Comparison of ENCODE assay signal across 18 mouse cellular contexts in the genomic region with DNA sequence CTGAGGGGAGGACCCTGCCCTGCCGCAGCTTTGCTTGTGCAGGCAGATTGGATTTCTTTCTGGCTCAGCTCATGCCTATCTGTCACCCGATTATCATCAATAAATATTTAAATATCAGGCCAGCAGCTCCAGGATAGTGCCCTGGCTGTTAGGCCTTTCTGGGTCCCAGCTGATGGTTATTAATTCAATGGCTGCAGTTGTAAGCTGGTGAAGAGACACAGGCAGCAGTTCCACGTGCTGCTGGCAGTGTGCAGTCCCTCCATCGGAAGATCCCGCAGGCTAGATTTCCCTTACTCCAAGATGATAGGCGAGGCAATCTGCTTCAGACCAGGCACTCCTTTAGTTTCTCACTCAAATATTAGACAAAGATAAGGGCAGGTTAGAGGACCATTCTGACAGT.
DNase-seq lines count a peak whose midpoint lies in the region; ATAC-seq lines count a peak whose summit lies in the region.
"Had no signal": no experiment of that assay in that cellular context is flagged by ENCODE, and none has a peak within 500 bp of the region (broad histone marks: within the 10 kb centered on the region; RNA-seq: fewer than 3 reads in every experiment).

No protein-coding gene starts in this region.

- no peak for DNase-seq in hindbrain, embryonic 11.5 days (ENCODE audit: low spot score)
- no peak for DNase-seq in neural tube, embryonic 10.5 days (ENCODE audit: extremely low spot score, low spot score)
- DNase-seq in hindbrain, embryonic 14.5 days (ENCODE audit: low spot score): no peak
- DNase-seq in frontal cortex, postnatal 25 days (ENCODE audit: low spot score in 2 of 2): no peak
- DNase-seq in lung, postnatal 14 days: no peak
- DNase-seq: cerebellum, adult 18-20 months; cerebellum, adult 9-11 months; cerebellum, postnatal 36 days; gastrocnemius, postnatal 14 days; heart, adult 2 months had no signal

- no peak overlapping the region for H3K9ac ChIP-seq in hindbrain, embryonic 11.5 days (ENCODE audit: low read depth, low read length)
- H3K9ac ChIP-seq in hindbrain, embryonic 16.5 days (ENCODE audit: low read depth, low read length): no peak overlapping the region
- H3K9ac ChIP-seq in neural tube, embryonic 12.5 days: no peak overlapping the region
- no peak overlapping the region for H3K9ac ChIP-seq in hindbrain, embryonic 14.5 days
- H3K9ac ChIP-seq: embryonic facial prominence, embryonic 13.5 days; forebrain, embryonic 12.5 days; heart, embryonic 15.5 days; hindbrain, embryonic 15.5 days had no signal

- ATAC-seq in hindbrain, embryonic 11.5 days (ENCODE audit: low FRiP score): peak; percentile 45; the same call in 1 of the 2 replicates
- ATAC-seq in hindbrain, embryonic 16.5 days: no peak
- peak; percentile 58 for ATAC-seq in neural tube, embryonic 12.5 days (ENCODE audit: low FRiP score, low read depth)
- no peak for ATAC-seq in hindbrain, embryonic 14.5 days (ENCODE audit: low FRiP score)
- ATAC-seq: forebrain, embryonic 16.5 days had no signal

- H3K4me2 ChIP-seq in hindbrain, embryonic 11.5 days (replicated peaks; ENCODE audit: low read depth, low read length): no peak overlapping the region
- H3K4me2 ChIP-seq in hindbrain, embryonic 16.5 days (ENCODE audit: low read length): no peak overlapping the region
- no peak overlapping the region for H3K4me2 ChIP-seq in neural tube, embryonic 12.5 days (replicated peaks)
- no peak overlapping the region for H3K4me2 ChIP-seq in hindbrain, embryonic 14.5 days (replicated peaks)
- H3K4me2 ChIP-seq: embryonic facial prominence, embryonic 13.5 days; forebrain, embryonic 12.5 days; heart, embryonic 11.5 days; heart, embryonic 15.5 days; hindbrain, embryonic 15.5 days had no signal

- no peak overlapping the region for H3K27ac ChIP-seq in hindbrain, embryonic 11.5 days (ENCODE audit: low read depth, low read length)
- no peak overlapping the region for H3K27ac ChIP-seq in hindbrain, embryonic 16.5 days (ENCODE audit: low read depth, low read length)
- H3K27ac ChIP-seq in neural tube, embryonic 12.5 days: no peak overlapping the region
- H3K27ac ChIP-seq in hindbrain, embryonic 14.5 days: peak overlapping the region; percentile 46; the same call in 1 of the 2 replicates
- H3K27ac ChIP-seq: embryonic facial prominence, embryonic 13.5 days; forebrain, embryonic 12.5 days; heart, adult 2 months; heart, embryonic 15.5 days; hindbrain, embryonic 15.5 days had no signal

- H3K4me3 ChIP-seq in hindbrain, embryonic 11.5 days (ENCODE audit: low read depth, low read length): no peak overlapping the region
- H3K4me3 ChIP-seq in hindbrain, embryonic 16.5 days (ENCODE audit: low read length): no peak overlapping the region
- H3K4me3 ChIP-seq in neural tube, embryonic 12.5 days: no peak overlapping the region
- H3K4me3 ChIP-seq in hindbrain, embryonic 14.5 days (replicated peaks; ENCODE audit: low read length): no peak overlapping the region
- H3K4me3 ChIP-seq: embryonic facial prominence, embryonic 13.5 days; forebrain, embryonic 12.5 days; heart, adult 2 months; heart, embryonic 15.5 days; hindbrain, embryonic 15.5 days had no signal

- H3K9me3 ChIP-seq in hindbrain, embryonic 11.5 days (ENCODE audit: control insufficient read depth, low read length): no peaks in the 10 kb centered on the region
- peaks cover 2% of the 10 kb centered on the region; the same call in 1 of the 2 replicates for H3K9me3 ChIP-seq in hindbrain, embryonic 16.5 days (ENCODE audit: control insufficient read depth, low read length)
- no peaks in the 10 kb centered on the region for H3K9me3 ChIP-seq in neural tube, embryonic 12.5 days
- no peaks in the 10 kb centered on the region for H3K9me3 ChIP-seq in hindbrain, embryonic 14.5 days (ENCODE audit: control insufficient read depth, low read length)
- H3K9me3 ChIP-seq: embryonic facial prominence, embryonic 13.5 days; forebrain, embryonic 12.5 days; heart, embryonic 15.5 days; hindbrain, embryonic 15.5 days had no signal

- H3K36me3 ChIP-seq in hindbrain, embryonic 11.5 days (ENCODE audit: control insufficient read depth, insufficient read depth, low read length): no peaks in the 10 kb centered on the region
- no peaks in the 10 kb centered on the region for H3K36me3 ChIP-seq in hindbrain, embryonic 16.5 days (ENCODE audit: control insufficient read depth, insufficient read depth, low read length)
- H3K36me3 ChIP-seq in neural tube, embryonic 12.5 days: no peaks in the 10 kb centered on the region
- no peaks in the 10 kb centered on the region for H3K36me3 ChIP-seq in hindbrain, embryonic 14.5 days (replicated peaks; ENCODE audit: control insufficient read depth, insufficient read depth)
- H3K36me3 ChIP-seq: embryonic facial prominence, embryonic 13.5 days; forebrain, embryonic 12.5 days; heart, embryonic 15.5 days; hindbrain, embryonic 15.5 days had no signal

- no peaks in the 10 kb centered on the region for H3K4me1 ChIP-seq in hindbrain, embryonic 11.5 days (replicated peaks; ENCODE audit: control insufficient read depth, insufficient read depth, low read length)
- no peaks in the 10 kb centered on the region for H3K4me1 ChIP-seq in hindbrain, embryonic 16.5 days (ENCODE audit: control insufficient read depth, insufficient read depth, low read depth, low read length)
- H3K4me1 ChIP-seq in neural tube, embryonic 12.5 days: no peaks in the 10 kb centered on the region
- no peaks in the 10 kb centered on the region for H3K4me1 ChIP-seq in hindbrain, embryonic 14.5 days (replicated peaks; ENCODE audit: control insufficient read depth, insufficient read depth, low read length)
- H3K4me1 ChIP-seq: embryonic facial prominence, embryonic 13.5 days; heart, embryonic 15.5 days; hindbrain, embryonic 15.5 days had no signal

- H3K27me3 ChIP-seq in hindbrain, embryonic 11.5 days (ENCODE audit: control insufficient read depth, insufficient read depth, low read length): no peaks in the 10 kb centered on the region
- H3K27me3 ChIP-seq in hindbrain, embryonic 16.5 days (replicated peaks; ENCODE audit: control insufficient read depth, insufficient read depth, low read length): no peaks in the 10 kb centered on the region
- H3K27me3 ChIP-seq in neural tube, embryonic 12.5 days (replicated peaks): no peaks in the 10 kb centered on the region
- no peaks in the 10 kb centered on the region for H3K27me3 ChIP-seq in hindbrain, embryonic 14.5 days (ENCODE audit: control insufficient read depth, insufficient read depth, low read length)
- H3K27me3 ChIP-seq: embryonic facial prominence, embryonic 13.5 days; forebrain, embryonic 12.5 days; heart, embryonic 15.5 days; hindbrain, embryonic 15.5 days had no signal

- 73% methylated on average over 6 of the region's 6 CpGs for WGBS in hindbrain, embryonic 11.5 days
- 49% methylated on average over 6 of the region's 6 CpGs for WGBS in hindbrain, embryonic 16.5 days
- WGBS in neural tube, embryonic 12.5 days: 50% methylated on average over 6 of the region's 6 CpGs
- 41% methylated on average over 6 of the region's 6 CpGs for WGBS in hindbrain, embryonic 14.5 days

Comparison
In these comparisons a context has a peak if more than half of its experiments do, and no peak if none do; other contexts are left out.
1. ATAC-seq: peak in hindbrain, embryonic 11.5 days (single experiment) and neural tube, embryonic 12.5 days (single experiment); none in hindbrain, embryonic 16.5 days (single experiment) and hindbrain, embryonic 14.5 days (single experiment).